Mouse (Mus musculus) ovary, postnatal 10 days (tissue): ENCODE measurements around the gene Eral1.

Source experiments
- DNase-seq: peaks from one replicate; pipeline ENCODE4 v3.0.0; 2022; ENCODE audit warnings: low spot score

Gene Eral1

DNA sequence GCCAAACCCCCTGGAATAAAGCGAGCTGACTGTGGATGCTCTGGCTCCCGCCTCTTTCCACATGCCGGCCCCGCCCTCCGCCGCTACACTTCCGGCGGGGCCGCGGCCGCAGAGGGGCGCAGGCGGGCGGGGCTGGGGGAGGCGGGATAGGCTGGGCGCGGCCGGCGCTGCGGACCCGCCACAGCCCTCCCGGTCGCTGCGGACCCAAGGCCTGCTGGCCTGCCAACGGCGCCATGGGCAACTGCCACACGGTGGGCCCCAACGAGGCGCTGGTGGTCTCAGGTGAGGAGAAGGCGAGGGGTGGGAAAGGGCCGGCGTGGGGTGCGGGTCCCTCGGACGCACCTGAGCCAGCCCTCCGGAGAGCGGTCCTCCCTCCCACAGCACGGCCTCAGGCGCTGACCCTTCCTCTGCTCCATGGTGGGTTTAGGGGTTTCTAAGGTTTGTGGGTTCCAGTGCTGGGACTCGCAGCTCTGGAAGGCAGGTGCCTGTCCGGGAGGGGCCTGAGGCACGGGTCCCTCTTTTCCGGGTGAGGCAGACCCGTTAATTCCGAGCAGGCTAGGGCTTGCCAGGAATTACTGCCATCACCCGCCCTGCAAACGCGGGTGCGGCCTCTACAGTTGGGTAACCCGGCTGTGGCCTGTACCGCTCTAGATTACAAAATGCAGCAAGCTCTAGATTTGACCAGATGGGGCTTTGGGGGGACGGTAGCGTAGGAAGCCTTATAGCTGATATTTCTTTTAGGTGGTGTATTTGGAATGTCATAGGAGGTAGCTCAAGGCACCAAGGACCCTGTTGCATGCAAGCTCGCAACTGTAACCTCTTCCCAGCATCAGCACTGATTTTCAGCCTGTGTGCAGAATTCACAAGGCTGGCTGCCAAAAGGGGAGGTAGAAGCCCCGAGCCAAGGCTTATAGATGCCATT is 42.1 kb downstream of the Eral1 start, which contains the start of gene Flot2:
Gene Flot2 (plus strand): TSS at position 101 of the 922 bp plus-strand sequence.
- DNase-seq, result peak; percentile 31

DNA sequence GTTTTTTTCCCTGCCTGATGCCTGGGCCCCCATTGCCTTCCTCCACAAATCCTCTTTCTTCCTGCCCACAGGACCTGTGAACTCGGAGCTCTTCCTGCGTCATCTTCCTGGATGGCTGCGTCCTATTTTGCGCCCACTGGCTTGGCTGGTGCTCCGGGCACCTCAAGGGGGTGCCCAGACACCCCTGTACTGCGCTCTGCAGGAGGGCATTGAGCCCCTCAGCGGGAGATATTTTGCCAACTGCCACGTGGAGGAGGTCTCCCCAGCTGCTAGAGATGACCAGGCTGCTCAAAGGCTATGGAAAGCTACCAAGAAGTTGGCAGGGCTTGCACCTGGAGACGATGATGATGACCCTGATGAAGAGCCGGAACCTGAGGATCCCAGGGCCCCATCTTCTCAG is 43.4 kb downstream of the Eral1 start:
- DNase-seq, result no peak

DNA sequence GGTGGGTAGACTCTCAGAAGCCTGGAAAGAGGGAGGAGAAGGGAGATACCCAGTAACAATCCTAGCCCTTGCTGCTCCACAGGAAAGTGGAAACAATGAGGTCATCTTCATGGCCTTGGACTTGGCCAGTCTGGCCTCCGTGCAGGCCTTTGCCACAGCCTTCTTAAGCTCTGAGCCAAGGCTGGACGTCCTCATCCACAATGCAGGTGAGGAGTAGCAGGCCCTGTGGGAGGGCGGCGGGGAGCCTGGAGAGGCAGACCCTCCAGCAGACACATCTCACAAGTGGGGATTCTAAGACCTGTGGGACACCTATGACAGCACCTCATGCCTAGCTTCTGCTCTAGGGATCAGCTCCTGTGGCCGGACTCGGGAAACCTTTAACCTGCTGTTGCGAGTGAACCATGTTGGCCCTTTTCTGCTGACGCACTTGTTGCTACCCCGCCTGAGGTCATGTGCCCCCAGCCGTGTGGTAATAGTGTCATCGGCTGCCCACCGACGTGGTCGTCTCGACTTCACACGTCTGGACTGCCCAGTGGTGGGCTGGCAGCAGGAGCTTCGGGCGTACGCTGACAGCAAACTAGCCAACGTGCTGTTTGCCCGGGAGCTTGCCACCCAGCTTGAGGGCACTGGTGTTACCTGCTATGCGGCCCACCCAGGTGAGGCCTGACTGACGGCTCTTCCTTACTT is 46.1 kb downstream of the Eral1 start:
- no peak for DNase-seq

DNA sequence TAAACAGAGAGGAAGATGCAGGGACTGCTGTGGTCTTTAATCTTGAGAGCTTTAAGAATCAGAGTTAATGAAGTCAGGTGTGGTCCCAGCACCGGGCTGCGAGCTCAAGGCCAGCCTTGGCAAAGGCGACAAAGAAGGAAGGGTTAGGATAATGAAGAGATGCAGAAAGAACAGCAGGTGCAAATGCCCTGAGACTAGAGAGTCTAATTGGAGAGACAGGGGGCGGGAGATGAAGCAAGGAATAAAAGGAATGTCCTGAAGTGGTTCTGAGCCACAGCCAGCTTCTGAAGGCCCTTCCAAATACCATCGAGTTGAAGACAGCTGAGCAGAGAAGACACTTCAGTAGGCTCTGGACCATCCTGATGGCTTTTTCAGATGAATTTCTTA is 47.4 kb downstream of the Eral1 start:
- DNase-seq, result no peak

DNA sequence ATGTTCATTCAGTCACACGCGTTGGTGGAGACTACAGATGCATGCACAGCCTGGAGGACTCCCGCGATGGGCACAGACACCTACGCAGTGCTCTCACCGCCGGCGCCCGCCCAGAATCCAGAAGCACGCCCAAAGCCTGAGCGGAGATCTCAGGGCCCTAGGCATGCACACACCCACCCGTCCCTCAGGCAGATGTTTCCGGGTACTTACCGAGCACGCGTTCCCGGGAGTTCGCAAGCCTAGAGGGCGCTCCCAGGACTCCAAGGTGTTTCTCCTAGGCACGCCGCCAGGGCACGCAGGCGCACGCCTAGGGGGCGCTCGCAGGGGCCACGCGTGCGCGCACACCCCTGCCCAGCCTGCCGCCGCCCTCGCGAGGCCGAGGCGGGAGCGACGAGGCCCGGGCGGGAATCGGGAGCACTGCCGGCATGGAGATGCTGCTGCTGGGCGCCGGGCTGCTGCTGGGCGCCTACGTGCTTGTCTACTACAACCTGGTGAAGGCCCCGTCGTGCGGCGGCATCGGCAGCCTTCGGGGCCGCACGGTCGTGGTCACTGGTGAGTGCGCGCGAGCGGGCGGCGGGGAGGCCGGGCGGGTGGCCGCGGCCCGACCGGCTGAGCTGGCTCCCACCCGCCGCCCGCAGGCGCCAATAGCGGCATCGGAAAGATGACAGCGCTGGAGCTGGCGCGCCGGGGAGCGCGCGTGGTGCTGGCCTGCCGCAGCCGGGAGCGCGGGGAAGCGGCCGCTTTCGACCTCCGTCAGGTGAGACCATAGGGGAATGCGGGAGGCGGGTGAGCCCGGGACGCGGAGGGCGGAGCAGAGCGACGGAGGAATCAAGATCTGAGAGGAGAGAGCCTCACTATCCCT is 48.0 kb downstream of the Eral1 start, which contains the start of gene Dhrs13:
Gene Dhrs13 (plus strand): TSS at position 334 of the 862 bp plus-strand sequence.
- DNase-seq, result peak; percentile 83

DNA sequence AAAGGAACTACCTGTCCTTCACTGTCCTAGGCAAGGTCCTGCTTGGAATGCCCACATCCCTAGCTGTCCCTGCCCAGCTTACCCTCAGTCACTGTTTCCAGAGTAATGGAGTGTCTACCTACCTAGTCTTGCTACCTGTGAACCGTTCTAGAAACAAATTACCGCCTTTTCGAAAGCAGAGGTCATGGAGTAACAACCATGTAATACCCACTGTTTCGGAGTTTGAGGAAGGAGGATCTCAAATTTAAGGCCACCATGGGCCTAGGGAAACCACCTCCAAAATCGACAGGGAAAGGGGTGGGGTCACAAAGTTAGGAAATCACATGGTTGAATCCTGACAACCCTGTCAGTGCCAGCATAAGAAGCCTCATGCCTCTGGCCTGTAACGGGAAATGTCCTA is 48.8 kb downstream of the Eral1 start:
- DNase-seq, result no peak

DNA sequence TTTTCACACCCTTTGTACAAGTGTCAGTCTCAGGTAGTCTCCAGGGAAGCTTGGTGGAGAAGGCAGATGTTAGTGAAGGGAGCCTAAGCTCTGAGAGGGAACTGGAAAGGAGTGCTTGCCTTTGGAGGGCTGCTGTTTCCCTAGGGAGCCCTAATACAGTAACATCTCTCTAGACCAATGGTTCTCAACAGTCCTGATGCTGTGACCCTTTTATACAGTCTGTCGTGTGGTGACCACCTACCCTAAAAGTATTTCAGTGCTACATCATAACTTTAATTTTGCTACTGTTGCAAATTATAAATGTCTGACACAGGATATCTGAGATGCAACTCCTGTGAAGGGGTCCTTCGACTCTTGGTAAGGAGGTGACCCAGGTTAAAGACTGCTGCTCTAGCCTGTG is 49.6 kb downstream of the Eral1 start:
- DNase-seq, result no peak

DNA sequence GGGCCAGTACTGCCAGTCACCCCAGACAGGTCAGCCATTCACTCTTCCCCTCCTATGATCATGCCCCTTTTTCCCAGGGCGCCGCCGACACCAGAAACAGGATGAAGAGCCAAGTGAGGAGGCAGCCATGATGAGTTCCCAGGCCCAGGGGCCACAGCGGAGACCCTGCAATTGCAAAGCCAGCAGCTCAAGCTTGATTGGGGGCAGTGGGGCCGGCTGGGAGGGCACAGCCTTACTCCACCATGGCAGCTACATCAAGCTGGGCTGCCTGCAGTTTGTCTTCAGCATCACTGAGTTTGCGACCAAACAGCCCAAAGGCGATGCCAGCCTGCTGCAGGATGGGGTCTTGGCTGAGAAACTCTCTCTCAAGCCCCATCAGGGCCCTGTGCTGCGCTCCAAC is 50.9 kb downstream of the Eral1 start:
- DNase-seq, result no peak

DNA sequence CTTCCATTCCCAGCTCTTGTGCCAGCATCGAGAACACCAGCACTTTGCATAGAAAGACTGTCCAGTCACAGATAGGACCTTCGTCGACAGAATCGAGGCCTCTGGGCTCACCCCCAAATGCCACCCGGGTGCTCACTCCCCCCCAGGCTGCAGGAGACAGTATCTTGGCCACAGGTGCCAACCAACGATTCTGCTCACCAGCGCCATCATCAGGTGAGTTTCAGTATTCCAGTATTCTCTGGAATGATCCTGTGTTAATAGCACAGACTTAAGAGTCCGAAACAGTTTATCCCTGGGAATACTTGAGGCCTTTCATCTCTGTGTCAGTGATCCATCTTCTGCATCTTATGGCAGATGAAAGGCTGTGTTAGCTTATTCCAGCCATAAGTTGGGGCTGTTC is 56.6 kb downstream of the Eral1 start:
- no peak for DNase-seq
